Mouse (Mus musculus) heart, embryonic 14.5 days (tissue): ENCODE results near the gene Tspan5. TPM values are rescaled to one million over a fixed set of nuclear protein-coding genes. Genes with fewer than 3 reads are reported as not detected.

Experiments used
- ATAC-seq: fragments of 200-750 bp; cut with Nextera tagmentation; 2 replicates; pipeline ENCODE4 v1.8.0; 2017; ENCODE audit warnings: low read depth, moderate TSS enrichment; ENCODE audit not compliant: insufficient number of reproducible peaks, insufficient read depth, low FRiP score
- H3K27ac ChIP-seq, 2 experiments: fragments of 200-500 bp in 1 of 2; fragments of 300-500 bp in 1 of 2; sonication (generic) in 1 of 2; replicated peaks in 1 of 2; 2 replicates each; pipeline ENCODE4 v1.5.1; 2012 to 2014; ENCODE audit warnings: low read depth in 2 of 2, low read length in 2 of 2, control low read depth in 1 of 2, mild to moderate bottlenecking in 1 of 2, mixed read lengths in 1 of 2; ENCODE audit not compliant: control insufficient read depth in 1 of 2, insufficient read depth in 1 of 2
- H3K27me3 ChIP-seq: fragments of 300-500 bp; sonication (generic); 2 replicates; pipeline ENCODE4 v1.6.1; 2014; ENCODE audit warnings: mild to moderate bottlenecking, low read length, control low read depth; ENCODE audit not compliant: control insufficient read depth, insufficient read depth
- H3K36me3 ChIP-seq: fragments of 300-500 bp; sonication (generic); 2 replicates; pipeline ENCODE4 v1.6.1; 2014; ENCODE audit warnings: mild to moderate bottlenecking, control low read depth, low read length, mixed read lengths; ENCODE audit not compliant: control insufficient read depth, insufficient read depth
- H3K4me1 ChIP-seq, 2 experiments: fragments of 200-500 bp in 1 of 2; fragments of 300-500 bp in 1 of 2; sonication (generic) in 1 of 2; 2 replicates each; pipeline ENCODE4 v1.6.1; 2012 to 2014; ENCODE audit warnings: low read length in 2 of 2, control low read depth in 1 of 2, mixed read lengths in 1 of 2; ENCODE audit not compliant: control insufficient read depth in 2 of 2, insufficient read depth in 2 of 2
- H3K4me2 ChIP-seq: fragments of 300-500 bp; sonication (generic); 2 replicates; pipeline ENCODE4 v1.6.1; 2014; ENCODE audit warnings: mild to moderate bottlenecking, low read length
- H3K4me3 ChIP-seq, 2 experiments: fragments of 200-500 bp in 1 of 2; fragments of 300-500 bp in 1 of 2; sonication (generic) in 1 of 2; 2 replicates each; pipeline ENCODE4 v1.5.1; 2012 to 2014; ENCODE audit warnings: low read length in 2 of 2, mild to moderate bottlenecking in 2 of 2, control low read depth in 1 of 2, low read depth in 1 of 2, moderate library complexity in 1 of 2; ENCODE audit not compliant: control insufficient read depth in 1 of 2, insufficient read depth in 1 of 2
- H3K9ac ChIP-seq: fragments of 300-500 bp; sonication (generic); 2 replicates; pipeline ENCODE4 v1.6.1; 2014; ENCODE audit warnings: mild to moderate bottlenecking, low read length
- H3K9me3 ChIP-seq: fragments of 300-500 bp; sonication (generic); 2 replicates; pipeline ENCODE4 v1.6.1; 2016; ENCODE audit warnings: low read length, control low read depth; ENCODE audit not compliant: control insufficient read depth
- WGBS: fragments of 180-500 bp; shearing (Covaris S2); extraction: QIAGEN DNeasy Blood & Tissue Kit; methylation state at CpG from one replicate; pipeline ENCODE4 v1.1.7; 2014; 5-methylcytosine and 5-hydroxymethylcytosine counted together
- polyA plus RNA-seq: library from polyadenylated mRNA; unstranded; fragments of >200 nt; fragmentation: Nextera tagmentation; extraction: Ambion mirVana; gene quantifications from 2 replicates; pipeline ENCODE4 v1.2.1, GENCODE M21; 2014

The Tspan5 gene
- polyA plus RNA-seq, 1 experiment from 2014 or later: 17.4 TPM

- Histone ChIP-seq H3K9ac (no peak overlapping the region), H3K4me3 (no peak overlapping the region), H3K9me3 (no peaks in the 10 kb centered on the region), H3K36me3 (no peaks in the 10 kb centered on the region), H3K4me1 (no peaks in the 10 kb centered on the region; a peak in 1 of 4 replicates), H3K27me3 (no peaks in the 10 kb centered on the region), H3K27ac (no peak overlapping the region), H3K4me2 (no peak overlapping the region)
- whole genome bisulfite sequencing: 81% methylated on average over 6 of the region's 6 CpGs
- no peak for ATAC-seq
Observed at GRCm38 (mm10) chr3:138801661-138802060, 59.7 kb downstream of the Tspan5 start.

- Histone ChIP-seq H3K9me3 (no peaks in the 10 kb centered on the region), H3K4me2 (no peak overlapping the region), H3K9ac (no peak overlapping the region), H3K4me3 (no peak overlapping the region), H3K4me1 (peaks cover 2% of the 10 kb centered on the region in 2 experiments; a peak in 3 of 4 replicates), H3K36me3 (no peaks in the 10 kb centered on the region), H3K27ac (no peak overlapping the region), H3K27me3 (no peaks in the 10 kb centered on the region)
- WGBS: 76% methylated on average over 21 of the region's 21 CpGs
- ATAC-seq: no peak
Observed at GRCm38 (mm10) chr3:138802722-138803443, 60.9 kb downstream of the Tspan5 start.

- H3K4me2 ChIP-seq: no peak overlapping the region
- no peak overlapping the region for H3K9ac ChIP-seq
- ATAC-seq: no peak
- H3K4me1 ChIP-seq: peaks cover 2 to 8% of the 10 kb centered on the region in 2 experiments; a peak in 3 of 4 replicates
- no peaks in the 10 kb centered on the region for H3K27me3 ChIP-seq
- WGBS: 77% methylated on average over 11 of the region's 11 CpGs
- no peaks in the 10 kb centered on the region for H3K9me3 ChIP-seq
- no peak overlapping the region for H3K4me3 ChIP-seq
- no peak overlapping the region for H3K27ac ChIP-seq
- H3K36me3 ChIP-seq: no peaks in the 10 kb centered on the region
Observed at GRCm38 (mm10) chr3:138803444-138804085, 61.6 kb downstream of the Tspan5 start.

DNA sequence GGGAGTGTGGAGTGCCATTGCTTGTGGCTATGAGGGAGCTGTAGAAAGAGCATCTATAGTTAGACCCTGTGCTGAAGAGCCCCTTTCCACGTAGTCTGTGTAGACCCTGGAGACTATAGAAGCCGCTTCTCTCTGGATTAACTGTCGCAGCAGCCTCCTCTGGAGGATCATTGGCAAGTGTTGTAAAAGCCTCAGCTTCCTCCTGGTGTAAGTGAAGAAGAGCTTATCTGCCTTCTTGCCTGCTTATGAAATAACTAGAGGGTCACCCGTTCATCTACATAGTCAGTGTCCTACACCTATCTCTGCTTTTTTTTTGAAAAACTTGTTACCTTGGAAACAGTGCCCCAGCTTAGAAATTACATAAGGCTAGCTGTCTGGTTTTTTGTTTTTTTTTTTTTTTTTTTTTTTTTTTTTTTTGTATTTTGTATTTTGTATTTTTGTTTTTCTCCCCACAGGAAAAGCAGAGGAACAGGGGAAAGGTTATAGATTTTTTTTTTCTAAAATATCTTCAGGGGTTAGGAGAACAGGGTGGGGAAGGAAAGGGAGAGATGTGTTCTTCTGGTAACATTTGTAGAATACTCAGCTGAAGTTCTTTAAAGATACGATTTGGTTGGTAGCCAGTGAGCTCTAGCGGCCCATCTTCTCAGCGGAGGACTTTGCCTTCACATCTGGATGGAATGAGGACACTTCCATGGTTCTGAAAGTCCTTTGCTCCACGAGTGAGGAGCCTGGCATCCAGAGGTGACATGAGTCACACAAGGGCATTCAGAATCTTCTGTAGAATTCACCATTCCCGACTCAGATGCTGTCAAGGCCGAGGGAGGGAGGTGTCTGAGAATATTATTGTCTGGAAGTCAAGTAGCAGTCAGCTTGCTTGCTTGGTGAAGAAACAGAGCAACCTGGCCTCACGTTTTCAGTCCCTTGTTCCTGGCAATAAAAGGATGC is 62.4 kb downstream of the Tspan5 start:
- Histone ChIP-seq H3K4me2 (no peak overlapping the region), H3K9ac (no peak overlapping the region), H3K9me3 (no peaks in the 10 kb centered on the region), H3K27ac (no peak overlapping the region), H3K27me3 (no peaks in the 10 kb centered on the region), H3K4me1 (peaks cover 2 to 9% of the 10 kb centered on the region in 2 experiments; a peak in 3 of 4 replicates), H3K36me3 (no peaks in the 10 kb centered on the region), H3K4me3 (no peak overlapping the region)
- ATAC-seq: no peak
- 71% methylated on average over 11 of the region's 11 CpGs for WGBS

GRCm38 (mm10) chr3:138807795-138808194 is 65.8 kb downstream of the Tspan5 start:
- Histone ChIP-seq H3K36me3 (no peaks in the 10 kb centered on the region), H3K4me1 (peaks cover 7 to 13% of the 10 kb centered on the region in 2 experiments), H3K27ac (no peak overlapping the region), H3K9ac (no peak overlapping the region), H3K4me3 (no peak overlapping the region), H3K27me3 (no peaks in the 10 kb centered on the region), H3K4me2 (no peak overlapping the region), H3K9me3 (no peaks in the 10 kb centered on the region)
- no peak for ATAC-seq
- 41% methylated on average over 4 of the region's 4 CpGs for WGBS

GRCm38 (mm10) chr3:138809509-138809908 is 67.5 kb downstream of the Tspan5 start:
- H3K4me3 ChIP-seq: no peak overlapping the region
- no peaks in the 10 kb centered on the region for H3K9me3 ChIP-seq
- H3K4me1 ChIP-seq: peaks cover 9 to 14% of the 10 kb centered on the region in 2 experiments
- no peaks in the 10 kb centered on the region for H3K36me3 ChIP-seq
- no peak for ATAC-seq
- 94% methylated on average over 8 of the region's 8 CpGs for WGBS
- H3K9ac ChIP-seq: no peak overlapping the region
- no peak overlapping the region for H3K27ac ChIP-seq
- H3K27me3 ChIP-seq: no peaks in the 10 kb centered on the region
- H3K4me2 ChIP-seq: no peak overlapping the region

GRCm38 (mm10) chr3:138812565-138812964 is 70.6 kb downstream of the Tspan5 start:
- no peaks in the 10 kb centered on the region for H3K9me3 ChIP-seq
- no peak overlapping the region for H3K9ac ChIP-seq
- H3K27me3 ChIP-seq: no peaks in the 10 kb centered on the region
- ATAC-seq: 0 out of 2 replicates have a peak, but pooled peaks have one; percentile 48
- 43% methylated on average over 3 of the region's 3 CpGs for WGBS
- no peak overlapping the region for H3K27ac ChIP-seq
- H3K4me3 ChIP-seq: no peak overlapping the region
- H3K4me2 ChIP-seq: no peak overlapping the region
- H3K36me3 ChIP-seq: no peaks in the 10 kb centered on the region
- H3K4me1 ChIP-seq: peaks cover 13 to 26% of the 10 kb centered on the region in 2 experiments
